ENCODE assay signal across 8 mouse cellular contexts in genomic region chr11:98586892-98587563, GRCm38 (mm10). TPM values are rescaled to one million over a fixed set of nuclear protein-coding genes. Genes with fewer than 3 reads are reported as not detected.
DNase-seq lines count a peak whose midpoint lies in the region; ATAC-seq and TF ChIP-seq lines count a peak whose summit lies in the region.

Gene Ormdl3, minus strand, starts transcription at chr11:98587368.

- H3K27me3 ChIP-seq in hindbrain, postnatal 0 days (ENCODE audit: insufficient read depth, low read length), result no peaks in the 10 kb centered on the region

- DNase-seq in WW6 (ENCODE audit: low read depth, low spot score), result peak; percentile 99
- peak; percentile 98 to 99 for DNase-seq in cerebellum, postnatal 4 days (ENCODE audit: low spot score in 2 of 2)
- DNase-seq in gastrocnemius, adult 2 months, result peak; percentile 99
- DNase-seq in hindbrain, postnatal 0 days (ENCODE audit: low spot score), result peak; percentile 99
- DNase-seq in left cerebral cortex, adult 2 months (ENCODE audit: extremely low spot score in 1 of 2, low spot score in 2 of 2), result peak; percentile 98 to 99
- DNase-seq in right cerebral cortex, adult 2 months (ENCODE audit: low spot score in 2 of 2), result peak; percentile 98 to 99
- DNase-seq in urinary bladder, postnatal 14 days (ENCODE audit: low spot score), result peak; percentile 99

- peak within 1 kb of the TSS; percentile 83 for H3K9ac ChIP-seq in hindbrain, postnatal 0 days (replicated peaks; ENCODE audit: low read length)

- H3K4me3 ChIP-seq in gastrocnemius, adult 2 months, result peak within 1 kb of the TSS; percentile 82
- peak within 1 kb of the TSS; percentile 90 for H3K4me3 ChIP-seq in hindbrain, postnatal 0 days (ENCODE audit: low read length)
- H3K4me3 ChIP-seq in left cerebral cortex, adult 2 months, result peak within 1 kb of the TSS; percentile 79

- peak within 1 kb of the TSS; percentile 96 for H3K4me2 ChIP-seq in hindbrain, postnatal 0 days (ENCODE audit: low read depth, low read length)

- H3K4me1 ChIP-seq in hindbrain, postnatal 0 days (ENCODE audit: insufficient read depth, low read length), result peaks cover 31% of the 10 kb centered on the region

- intact Hi-C loops in gastrocnemius, adult 2 months (cut with DNase I), result loop anchor here (5.0 kb wide), 1 partner anchor 35 kb away; the partner anchor contains the start of gene Zpbp2
- intact Hi-C loops in left cerebral cortex, adult 2 months (cut with DNase I), result loop anchor here (2.0 to 5.0 kb wide), 2 partner anchors 36 to 230 kb away; partner anchors contain the start of genes Stard3 and Zpbp2

- H3K36me3 ChIP-seq in hindbrain, postnatal 0 days (ENCODE audit: insufficient read depth, low read length), result peaks cover 15% of the 10 kb centered on the region; the same call in 1 of the 2 replicates

- ATAC-seq in hindbrain, postnatal 0 days, result peak; percentile 93
- peak; percentile 95 for ATAC-seq in megakaryocyte, adult 5-6 weeks (ENCODE audit: poor library complexity, severe bottlenecking)

- no peaks in the 10 kb centered on the region for H3K9me3 ChIP-seq in hindbrain, postnatal 0 days (ENCODE audit: low read length)

- no peak for TF ChIP-seq CTCF in gastrocnemius, adult 2 months (IDR thresholded peaks at IDR 0.05)
- no peak for TF ChIP-seq CTCF in hindbrain, postnatal 0 days (IDR thresholded peaks at IDR 0.05; ENCODE audit: low read depth)
- no peak for TF ChIP-seq CTCF in left cerebral cortex, adult 2 months (IDR thresholded peaks at IDR 0.05)

- 0% methylated on average over 49 of the region's 49 CpGs for WGBS in hindbrain, postnatal 0 days

- H3K27ac ChIP-seq in gastrocnemius, adult 2 months, result peak within 1 kb of the TSS; percentile 94
- peak within 1 kb of the TSS; percentile 84 for H3K27ac ChIP-seq in hindbrain, postnatal 0 days
- H3K27ac ChIP-seq in left cerebral cortex, adult 2 months, result peak within 1 kb of the TSS; percentile 86

RNA-seq across cellular contexts. Expression of gene Ormdl3, which starts in this region (rescaled TPM):
- 10 to 100 TPM; 24.5 to 25.7 TPM for total RNA-seq in gastrocnemius, adult 2 months (2021)
- total RNA-seq in hindbrain, postnatal 0 days (2014; rRNA removed), result 103 and 112 TPM in 2 replicates
- 98.8 and 100 TPM in 2 replicates for polyA plus RNA-seq in hindbrain, postnatal 0 days (2015; fragmentation: Nextera tagmentation; extraction: Ambion mirVana)
- 10 to 100 TPM; 45.9 to 47.9 TPM for total RNA-seq in left cerebral cortex, adult 2 months (2021)
- total RNA-seq in megakaryocyte, adult 5-6 weeks (2015), result 5.1 and 7.8 TPM in 2 replicates
- total RNA-seq in megakaryocyte, adult 5-6 weeks (2017), result 6.3 and 8.8 TPM in 2 replicates

Comparison
In these comparisons a context has a peak if more than half of its experiments do, and no peak if none do; other contexts are left out.
1. Peak in every context shown above with its lines: DNase-seq, ATAC-seq, H3K4me3 ChIP-seq and H3K27ac ChIP-seq.